8 mouse cellular contexts compared by ENCODE assay signal in genomic region chr4:57139433-57139832, GRCm38 (mm10). TPM values are rescaled to one million over a fixed set of nuclear protein-coding genes. Genes with fewer than 3 reads are reported as not detected.
DNase-seq lines count a peak whose midpoint lies in the region; ATAC-seq and TF ChIP-seq lines count a peak whose summit lies in the region.

No protein-coding gene starts in this region.

- H3K9ac ChIP-seq in forebrain, embryonic 15.5 days (replicated peaks): no peak overlapping the region
- no peak overlapping the region for H3K9ac ChIP-seq in lung, embryonic 14.5 days

- H3K27ac ChIP-seq in forebrain, embryonic 15.5 days (replicated peaks): no peak overlapping the region
- H3K27ac ChIP-seq in forebrain, embryonic 10.5 days: no peak overlapping the region
- no peak overlapping the region for H3K27ac ChIP-seq in lung, embryonic 14.5 days (ENCODE audit: low read depth)

- no peaks in the 10 kb centered on the region for H3K9me3 ChIP-seq in forebrain, embryonic 15.5 days
- H3K9me3 ChIP-seq in forebrain, embryonic 10.5 days: no peaks in the 10 kb centered on the region
- no peaks in the 10 kb centered on the region for H3K9me3 ChIP-seq in lung, embryonic 14.5 days (ENCODE audit: low read depth, low read length)

- H3K4me1 ChIP-seq in forebrain, embryonic 15.5 days: peaks cover 34% of the 10 kb centered on the region
- H3K4me1 ChIP-seq in forebrain, embryonic 10.5 days: peaks cover 34% of the 10 kb centered on the region
- 0 out of 2 replicates have a peak, but pooled peaks cover 6% of the 10 kb centered on the region for H3K4me1 ChIP-seq in lung, embryonic 14.5 days (ENCODE audit: insufficient read depth)

- 58% methylated on average over 10 of the region's 10 CpGs for WGBS in forebrain, embryonic 15.5 days
- WGBS in forebrain, embryonic 10.5 days: 77% methylated on average over 10 of the region's 10 CpGs
- 46% methylated on average over 10 of the region's 10 CpGs for WGBS in lung, embryonic 14.5 days

- no peak for TF ChIP-seq CTCF in lung, embryonic 14.5 days (IDR thresholded peaks at IDR 0.05; ENCODE audit: low read depth)

- no peak for DNase-seq in forebrain, embryonic 10.5 days (ENCODE audit: extremely low spot score, low spot score)
- peak; percentile 91 for DNase-seq in 3134 (ENCODE audit: extremely low read depth, insufficient read length, low spot score)
- peak; percentile 75 to 83 for DNase-seq in cerebellum, adult 18-20 months
- peak; percentile 49 to 65 for DNase-seq in heart, postnatal 14 days
- DNase-seq in lung, embryonic 14.5 days: peak; percentile 39
- DNase-seq in thymus, adult 18-20 months: no peak

- no peak overlapping the region for H3K4me3 ChIP-seq in forebrain, embryonic 15.5 days
- H3K4me3 ChIP-seq in forebrain, embryonic 10.5 days: no peak overlapping the region
- no peak overlapping the region for H3K4me3 ChIP-seq in lung, embryonic 14.5 days (ENCODE audit: low read depth, low read length)

- H3K4me2 ChIP-seq in forebrain, embryonic 15.5 days (replicated peaks): no peak overlapping the region
- H3K4me2 ChIP-seq in lung, embryonic 14.5 days: no peak overlapping the region

- H3K36me3 ChIP-seq in forebrain, embryonic 15.5 days: no peaks in the 10 kb centered on the region
- no peaks in the 10 kb centered on the region for H3K36me3 ChIP-seq in forebrain, embryonic 10.5 days (replicated peaks)
- H3K36me3 ChIP-seq in lung, embryonic 14.5 days (ENCODE audit: insufficient read depth): no peaks in the 10 kb centered on the region

- intact Hi-C loops in heart, postnatal 14 days (cut with DNase I): no loop called here

- ATAC-seq in forebrain, embryonic 15.5 days (replicated peaks): peak; percentile 30; the same call in 1 of the 2 replicates
- peak; percentile 16; the same call in 1 of the 2 replicates for ATAC-seq in lung, embryonic 14.5 days (ENCODE audit: insufficient read depth)
- ATAC-seq in erythroid progenitor cell, adult 5-6 weeks (replicated peaks; ENCODE audit: low FRiP score, poor library complexity, severe bottlenecking): no peak

- peaks cover 31% of the 10 kb centered on the region for H3K27me3 ChIP-seq in forebrain, embryonic 15.5 days
- H3K27me3 ChIP-seq in forebrain, embryonic 10.5 days (ENCODE audit: poor library complexity, severe bottlenecking): peaks cover 59% of the 10 kb centered on the region
- H3K27me3 ChIP-seq in lung, embryonic 14.5 days (ENCODE audit: insufficient read depth, low read length): peaks cover 40% of the 10 kb centered on the region

RNA-seq across cellular contexts. Expression of gene Epb41l4b, which starts 3.8 kb away (rescaled TPM):
- polyA plus RNA-seq in forebrain, embryonic 15.5 days (2015; fragmentation: Nextera tagmentation; extraction: Ambion mirVana): 0.69 and 0.77 TPM in 2 replicates
- 0.37 and 0.38 TPM in 2 replicates for polyA plus RNA-seq in forebrain, embryonic 10.5 days (2016; fragmentation: Nextera tagmentation; extraction: Ambion mirVana)
- total RNA-seq in heart, postnatal 14 days (2021): 1 to 10 TPM; 4.3 to 4.9 TPM
- 1.2 and 1.7 TPM in 2 replicates for polyA plus RNA-seq in lung, embryonic 14.5 days (2014; fragmentation: Nextera tagmentation; extraction: Ambion mirVana)
- 0.72 and 1.7 TPM in 2 replicates for total RNA-seq in erythroid progenitor cell, adult 5-6 weeks (2015; ENCODE audit: low replicate concordance)
- total RNA-seq in erythroid progenitor cell, adult 5-6 weeks (2017; ENCODE audit: low replicate concordance): 2.7 TPM in 1 of 2 replicates, not detected in the other

Comparison
In these comparisons a context has a peak if more than half of its experiments do, and no peak if none do; other contexts are left out.
1. DNase-seq: peak in 3134 (single experiment), cerebellum, adult 18-20 months (2 of 2), heart, postnatal 14 days (2 of 2) and lung, embryonic 14.5 days (single experiment); none in forebrain, embryonic 10.5 days (single experiment) and thymus, adult 18-20 months (0 of 2).